ENCODE assay signal across 15 mouse cellular contexts in genomic region chr11:101718324-101718723, GRCm38 (mm10). TPM values are rescaled to one million over a fixed set of nuclear protein-coding genes. Genes with fewer than 3 reads are reported as not detected.
A peak's percentile ranks its signal among the peaks of the same experiment; 100 is the strongest.
DNase-seq lines count a peak whose midpoint lies in the region; ATAC-seq lines count a peak whose summit lies in the region.
"Had no signal": no experiment of that assay in that cellular context is flagged by ENCODE, and none has a peak within 500 bp of the region (broad histone marks: within the 10 kb centered on the region; RNA-seq: fewer than 3 reads in every experiment).

No protein-coding gene starts in this region.

- no peak overlapping the region for H3K4me3 ChIP-seq in forebrain, embryonic 11.5 days (ENCODE audit: low read depth, low read length)
- H3K4me3 ChIP-seq in forebrain, embryonic 10.5 days: no peak overlapping the region
- H3K4me3 ChIP-seq in midbrain, embryonic 13.5 days (replicated peaks): no peak overlapping the region
- no peak overlapping the region for H3K4me3 ChIP-seq in midbrain, embryonic 11.5 days (ENCODE audit: low read depth, low read length)
- H3K4me3 ChIP-seq in hindbrain, embryonic 12.5 days: no peak overlapping the region

- H3K27ac ChIP-seq in forebrain, embryonic 11.5 days (ENCODE audit: low read depth, low read length): 0 out of 2 replicates have a peak overlapping the region, but pooled peaks have one; percentile 3
- H3K27ac ChIP-seq in forebrain, embryonic 10.5 days: no peak overlapping the region
- H3K27ac ChIP-seq in midbrain, embryonic 13.5 days: peak overlapping the region; percentile 61
- H3K27ac ChIP-seq in midbrain, embryonic 11.5 days (ENCODE audit: low read depth, low read length): no peak overlapping the region
- H3K27ac ChIP-seq in hindbrain, embryonic 12.5 days: peak overlapping the region; percentile 42

- no peak for ATAC-seq in forebrain, embryonic 11.5 days (replicated peaks; ENCODE audit: low FRiP score)
- ATAC-seq in midbrain, embryonic 13.5 days: peak; percentile 43; the same call in 1 of the 2 replicates
- no peak for ATAC-seq in midbrain, embryonic 11.5 days (ENCODE audit: low FRiP score)
- no peak for ATAC-seq in hindbrain, embryonic 12.5 days (ENCODE audit: low FRiP score)

- H3K4me2 ChIP-seq in forebrain, embryonic 11.5 days (ENCODE audit: low read depth, low read length, severe bottlenecking): no peak overlapping the region
- H3K4me2 ChIP-seq in midbrain, embryonic 13.5 days (replicated peaks): no peak overlapping the region
- H3K4me2 ChIP-seq in midbrain, embryonic 11.5 days: no peak overlapping the region
- H3K4me2 ChIP-seq in hindbrain, embryonic 12.5 days (replicated peaks): no peak overlapping the region

- H3K9me3 ChIP-seq in forebrain, embryonic 11.5 days (ENCODE audit: control insufficient read depth, low read length): no peaks in the 10 kb centered on the region
- no peaks in the 10 kb centered on the region for H3K9me3 ChIP-seq in forebrain, embryonic 10.5 days
- no peaks in the 10 kb centered on the region for H3K9me3 ChIP-seq in midbrain, embryonic 13.5 days
- no peaks in the 10 kb centered on the region for H3K9me3 ChIP-seq in midbrain, embryonic 11.5 days (ENCODE audit: control insufficient read depth, low read length)
- H3K9me3 ChIP-seq in hindbrain, embryonic 12.5 days (replicated peaks): no peaks in the 10 kb centered on the region
- H3K9me3 ChIP-seq: G1E had no signal

- H3K4me1 ChIP-seq in forebrain, embryonic 11.5 days (replicated peaks; ENCODE audit: control insufficient read depth, insufficient read depth, low read length): no peaks in the 10 kb centered on the region
- H3K4me1 ChIP-seq in forebrain, embryonic 10.5 days: no peaks in the 10 kb centered on the region
- peaks cover 11% of the 10 kb centered on the region for H3K4me1 ChIP-seq in midbrain, embryonic 13.5 days (replicated peaks)
- no peaks in the 10 kb centered on the region for H3K4me1 ChIP-seq in midbrain, embryonic 11.5 days (ENCODE audit: control insufficient read depth, insufficient read depth, low read length)
- H3K4me1 ChIP-seq in hindbrain, embryonic 12.5 days: peaks cover 11% of the 10 kb centered on the region

- H3K36me3 ChIP-seq in forebrain, embryonic 11.5 days (ENCODE audit: control insufficient read depth, insufficient read depth, low read length): no peaks in the 10 kb centered on the region
- no peaks in the 10 kb centered on the region for H3K36me3 ChIP-seq in forebrain, embryonic 10.5 days (replicated peaks)
- H3K36me3 ChIP-seq in midbrain, embryonic 13.5 days: no peaks in the 10 kb centered on the region
- no peaks in the 10 kb centered on the region for H3K36me3 ChIP-seq in midbrain, embryonic 11.5 days (ENCODE audit: control insufficient read depth, insufficient read depth, low read length)
- no peaks in the 10 kb centered on the region for H3K36me3 ChIP-seq in hindbrain, embryonic 12.5 days
- H3K36me3 ChIP-seq: G1E had no signal

- WGBS in forebrain, embryonic 11.5 days: 45% methylated on average over 4 of the region's 4 CpGs
- 62% methylated on average over 4 of the region's 4 CpGs for WGBS in forebrain, embryonic 10.5 days
- WGBS in midbrain, embryonic 13.5 days: 28% methylated on average over 4 of the region's 4 CpGs
- WGBS in midbrain, embryonic 11.5 days: 27% methylated on average over 4 of the region's 4 CpGs
- 40% methylated on average over 4 of the region's 4 CpGs for whole genome bisulfite sequencing in hindbrain, embryonic 12.5 days

- no peaks in the 10 kb centered on the region for H3K27me3 ChIP-seq in forebrain, embryonic 11.5 days (ENCODE audit: control insufficient read depth, insufficient read depth, low read length)
- H3K27me3 ChIP-seq in forebrain, embryonic 10.5 days (ENCODE audit: poor library complexity, severe bottlenecking): no peaks in the 10 kb centered on the region
- no peaks in the 10 kb centered on the region for H3K27me3 ChIP-seq in midbrain, embryonic 13.5 days
- H3K27me3 ChIP-seq in midbrain, embryonic 11.5 days (ENCODE audit: control insufficient read depth, insufficient read depth, low read length): no peaks in the 10 kb centered on the region
- H3K27me3 ChIP-seq in hindbrain, embryonic 12.5 days: no peaks in the 10 kb centered on the region

- DNase-seq in forebrain, embryonic 11.5 days (ENCODE audit: low spot score): no peak
- no peak for DNase-seq in forebrain, embryonic 10.5 days (ENCODE audit: extremely low spot score, low spot score)
- DNase-seq in midbrain, embryonic 11.5 days (ENCODE audit: low spot score, missing footprints): no peak
- DNase-seq in retina, embryonic 14.5 days (ENCODE audit: low spot score): peak; percentile 70
- DNase-seq in adrenal gland, postnatal 10 days: no peak
- no peak for DNase-seq in right cerebral cortex, adult 18-20 months
- DNase-seq: embryo, embryonic 11 days; kidney, postnatal 10 days; liver; lung, postnatal 10 days; right cerebral cortex, postnatal 4 days; thymus, postnatal 36 days had no signal

- no peak overlapping the region for H3K9ac ChIP-seq in forebrain, embryonic 11.5 days (ENCODE audit: low read length)
- no peak overlapping the region for H3K9ac ChIP-seq in midbrain, embryonic 13.5 days (replicated peaks)
- no peak overlapping the region for H3K9ac ChIP-seq in midbrain, embryonic 11.5 days (ENCODE audit: low read length)
- H3K9ac ChIP-seq in hindbrain, embryonic 12.5 days: no peak overlapping the region

RNA-seq across cellular contexts. Expression of gene Dhx8, which starts 14.4 kb away (rescaled TPM):
- 43.6 and 46.4 TPM in 2 replicates for polyA plus RNA-seq in forebrain, embryonic 11.5 days (2014; fragmentation: Nextera tagmentation; extraction: Ambion mirVana)
- 44.7 and 51.2 TPM in 2 replicates for polyA plus RNA-seq in forebrain, embryonic 10.5 days (2016; fragmentation: Nextera tagmentation; extraction: Ambion mirVana)
- polyA plus RNA-seq in midbrain, embryonic 13.5 days (2015; fragmentation: Nextera tagmentation; extraction: Ambion mirVana): 39.0 and 41.4 TPM in 2 replicates
- polyA plus RNA-seq in midbrain, embryonic 11.5 days (2014; fragmentation: Nextera tagmentation; extraction: Ambion mirVana): 39.2 and 41.1 TPM in 2 replicates
- 41.8 and 50.0 TPM in 2 replicates for polyA plus RNA-seq in hindbrain, embryonic 12.5 days (2016; fragmentation: Nextera tagmentation; extraction: Ambion mirVana)
- 10 to 100 TPM; 23.6 to 24.4 TPM for total RNA-seq in adrenal gland, postnatal 10 days (2021)

RNA-seq across cellular contexts. Expression of gene Arl4d, which starts 53.0 kb away (rescaled TPM):
- polyA plus RNA-seq in forebrain, embryonic 11.5 days (2014; fragmentation: Nextera tagmentation; extraction: Ambion mirVana): 8.0 and 10.6 TPM in 2 replicates
- 2.4 and 3.1 TPM in 2 replicates for polyA plus RNA-seq in forebrain, embryonic 10.5 days (2016; fragmentation: Nextera tagmentation; extraction: Ambion mirVana)
- polyA plus RNA-seq in midbrain, embryonic 13.5 days (2015; fragmentation: Nextera tagmentation; extraction: Ambion mirVana): 5.1 and 8.4 TPM in 2 replicates
- 3.9 and 4.4 TPM in 2 replicates for polyA plus RNA-seq in midbrain, embryonic 11.5 days (2014; fragmentation: Nextera tagmentation; extraction: Ambion mirVana)
- 11.6 and 12.1 TPM in 2 replicates for polyA plus RNA-seq in hindbrain, embryonic 12.5 days (2016; fragmentation: Nextera tagmentation; extraction: Ambion mirVana)
- total RNA-seq in adrenal gland, postnatal 10 days (2021): 10 to 100 TPM; 10.4 to 16.7 TPM

Comparison
In these comparisons a context has a peak if more than half of its experiments do, and no peak if none do; other contexts are left out.
1. H3K27ac ChIP-seq: peak in forebrain, embryonic 11.5 days (single experiment), midbrain, embryonic 13.5 days (single experiment) and hindbrain, embryonic 12.5 days (single experiment); none in forebrain, embryonic 10.5 days (single experiment) and midbrain, embryonic 11.5 days (single experiment).